Mouse (Mus musculus) mature B cell (primary cell): ENCODE measurements around the gene Marveld3.

Source experiments
- in situ Hi-C: fragments of 300-500 bp; cut with MboI; formaldehyde crosslinking; loops from 2 replicates; pipeline ENCODE4 v1.14.3; 2019

The Marveld3 gene

DNA sequence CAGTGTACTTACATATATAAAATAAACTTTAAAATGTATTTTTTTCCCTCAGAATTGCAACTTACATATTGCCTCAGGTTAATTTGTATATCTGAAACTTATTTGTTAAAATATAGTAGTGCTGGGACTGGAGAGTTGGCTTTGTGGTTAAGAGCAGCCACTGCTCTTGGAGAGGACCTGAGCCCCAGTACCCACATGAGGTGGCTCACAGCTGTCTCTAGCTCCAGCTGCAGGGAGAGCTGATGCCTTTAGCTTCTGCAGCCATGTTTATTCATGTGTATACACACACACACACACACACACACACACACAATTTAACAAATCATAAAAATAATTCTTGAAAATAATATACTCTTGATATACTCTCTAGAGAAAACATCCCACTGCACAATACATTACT is 59.6 kb downstream of the Marveld3 start:
- in situ Hi-C loops, result no loop called here
